In genomic region chr6:106408014-106408413, GRCm38 (mm10) we compare ENCODE assay signal across 27 mouse cellular contexts.
"Had no signal": no experiment of that assay in that cellular context is flagged by ENCODE, and none has a peak within 500 bp of the region (broad histone marks: within the 10 kb centered on the region; RNA-seq: fewer than 3 reads in every experiment).

No protein-coding gene starts in this region.

- H3K4me2 ChIP-seq: heart, embryonic 13.5 days; heart, embryonic 15.5 days; hindbrain, embryonic 13.5 days; hindbrain, embryonic 15.5 days; kidney, embryonic 15.5 days; limb, embryonic 13.5 days; limb, embryonic 15.5 days; liver, embryonic 12.5 days had no signal

- H3K27me3 ChIP-seq: heart, embryonic 13.5 days; heart, embryonic 15.5 days; hindbrain, embryonic 13.5 days; hindbrain, embryonic 15.5 days; kidney, embryonic 15.5 days; limb, embryonic 13.5 days; limb, embryonic 15.5 days; liver, embryonic 12.5 days had no signal

- H3K9ac ChIP-seq: heart, embryonic 13.5 days; heart, embryonic 15.5 days; hindbrain, embryonic 13.5 days; hindbrain, embryonic 15.5 days; kidney, embryonic 15.5 days; limb, embryonic 13.5 days; limb, embryonic 15.5 days; liver, embryonic 12.5 days; liver, embryonic 14.5 days had no signal

- H3K36me3 ChIP-seq: heart, embryonic 10.5 days; heart, embryonic 13.5 days; heart, embryonic 15.5 days; hindbrain, embryonic 13.5 days; hindbrain, embryonic 15.5 days; kidney, embryonic 15.5 days; limb, embryonic 13.5 days; limb, embryonic 15.5 days; liver, embryonic 12.5 days had no signal

- DNase-seq: gastrocnemius, adult 2 months; gastrocnemius, postnatal 10 days; gastrocnemius, postnatal 25 days; heart, adult 2 months; heart, postnatal 14 days; heart, postnatal 36 days; kidney, adult 11 months; kidney, adult 2 months; kidney, adult 9 months; kidney, postnatal 14 days; kidney, postnatal 36 days; layer of hippocampus, adult 9-11 months; layer of hippocampus, postnatal 36 days; left cerebral cortex, postnatal 4 days had no signal

- ATAC-seq: hindbrain, postnatal 0 days; intestine, embryonic 16.5 days; liver, embryonic 12.5 days had no signal

- H3K4me3 ChIP-seq: gastrocnemius, adult 2 months; heart, adult 2 months; heart, embryonic 10.5 days; heart, embryonic 13.5 days; heart, embryonic 15.5 days; hindbrain, embryonic 13.5 days; hindbrain, embryonic 15.5 days; kidney, embryonic 15.5 days; limb, embryonic 13.5 days; limb, embryonic 15.5 days; liver, embryonic 12.5 days had no signal

- H3K9me3 ChIP-seq: heart, embryonic 10.5 days; heart, embryonic 13.5 days; heart, embryonic 15.5 days; hindbrain, embryonic 13.5 days; hindbrain, embryonic 15.5 days; kidney, embryonic 15.5 days; limb, embryonic 13.5 days; limb, embryonic 15.5 days; liver, embryonic 12.5 days had no signal

- H3K4me1 ChIP-seq: heart, embryonic 10.5 days; heart, embryonic 13.5 days; heart, embryonic 15.5 days; hindbrain, embryonic 13.5 days; hindbrain, embryonic 15.5 days; kidney, embryonic 15.5 days; limb, embryonic 13.5 days; limb, embryonic 15.5 days; liver, embryonic 12.5 days had no signal

- H3K27ac ChIP-seq: gastrocnemius, adult 2 months; heart, adult 2 months; heart, embryonic 10.5 days; heart, embryonic 13.5 days; heart, embryonic 15.5 days; hindbrain, embryonic 13.5 days; hindbrain, embryonic 15.5 days; hindbrain, postnatal 0 days; kidney, embryonic 15.5 days; kidney, postnatal 0 days; limb, embryonic 13.5 days; limb, embryonic 15.5 days; liver, embryonic 12.5 days; liver, embryonic 14.5 days had no signal
